Comparison of ENCODE assay signal across 9 mouse cellular contexts in genomic region chr3:59228730-59229551, GRCm38 (mm10). TPM values are rescaled to one million over a fixed set of nuclear protein-coding genes. Genes with fewer than 3 reads are reported as not detected.
DNase-seq lines count a peak whose midpoint lies in the region; ATAC-seq lines count a peak whose summit lies in the region.
"Had no signal": no experiment of that assay in that cellular context is flagged by ENCODE, and none has a peak within 500 bp of the region (broad histone marks: within the 10 kb centered on the region; RNA-seq: fewer than 3 reads in every experiment).

No protein-coding gene starts in this region.

- H3K27me3 ChIP-seq in embryonic facial prominence, embryonic 15.5 days, result no peaks in the 10 kb centered on the region
- H3K27me3 ChIP-seq: embryonic facial prominence, embryonic 12.5 days; neural tube, embryonic 12.5 days had no signal

- no peaks in the 10 kb centered on the region for H3K9me3 ChIP-seq in embryonic facial prominence, embryonic 15.5 days (replicated peaks)
- H3K9me3 ChIP-seq: embryonic facial prominence, embryonic 12.5 days; neural tube, embryonic 12.5 days had no signal

- peaks cover 14% of the 10 kb centered on the region for H3K4me1 ChIP-seq in embryonic facial prominence, embryonic 15.5 days
- H3K4me1 ChIP-seq: embryonic facial prominence, embryonic 12.5 days had no signal

- H3K4me3 ChIP-seq in embryonic facial prominence, embryonic 15.5 days (replicated peaks), result no peak overlapping the region
- H3K4me3 ChIP-seq: embryonic facial prominence, embryonic 12.5 days; neural tube, embryonic 12.5 days had no signal

- ATAC-seq in embryonic facial prominence, embryonic 15.5 days (ENCODE audit: insufficient number of reproducible peaks, low FRiP score, low TSS enrichment, low read depth), result no peak
- ATAC-seq in megakaryocyte-erythroid progenitor cell, adult 5-6 weeks (replicated peaks; ENCODE audit: low FRiP score, low TSS enrichment, poor library complexity, severe bottlenecking), result no peak

- peak; percentile 71 to 80 for DNase-seq in spleen, postnatal 36 days (ENCODE audit: low spot score in 2 of 2)
- no peak for DNase-seq in spleen, adult 12 weeks (ENCODE audit: low spot score)
- DNase-seq in kidney, adult 9 months, result peak; percentile 39
- peak; percentile 44 for DNase-seq in mesoderm, embryonic 11.5 days (ENCODE audit: low read depth, low spot score)
- no peak for DNase-seq in cerebellum, postnatal 25 days

- WGBS in embryonic facial prominence, embryonic 15.5 days, result 30% methylated on average over 10 of the region's 10 CpGs

- peak overlapping the region; percentile 75 for H3K27ac ChIP-seq in embryonic facial prominence, embryonic 15.5 days (replicated peaks)
- H3K27ac ChIP-seq: embryonic facial prominence, embryonic 12.5 days; neural tube, embryonic 12.5 days had no signal

- H3K9ac ChIP-seq in embryonic facial prominence, embryonic 15.5 days, result no peak overlapping the region
- H3K9ac ChIP-seq: embryonic facial prominence, embryonic 12.5 days; neural tube, embryonic 12.5 days had no signal

- H3K36me3 ChIP-seq in embryonic facial prominence, embryonic 15.5 days, result 0 out of 2 replicates have a peak, but pooled peaks cover 4% of the 10 kb centered on the region
- H3K36me3 ChIP-seq: embryonic facial prominence, embryonic 12.5 days; neural tube, embryonic 12.5 days had no signal

- H3K4me2 ChIP-seq in embryonic facial prominence, embryonic 15.5 days (replicated peaks), result peak overlapping the region; percentile 2; the same call in 1 of the 2 replicates
- H3K4me2 ChIP-seq: embryonic facial prominence, embryonic 12.5 days; neural tube, embryonic 12.5 days had no signal

RNA-seq across cellular contexts. Expression of gene P2ry13, which starts 18.3 kb away (rescaled TPM):
- polyA plus RNA-seq in embryonic facial prominence, embryonic 15.5 days (2015; fragmentation: Nextera tagmentation; extraction: Ambion mirVana), result 1.7 and 2.1 TPM in 2 replicates
- total RNA-seq in megakaryocyte-erythroid progenitor cell, adult 5-6 weeks (2014; fragmentation: Nextera tagmentation), result not detected in 2 replicates
- 0.15 TPM in 1 of 2 replicates, not detected in the other for total RNA-seq in megakaryocyte-erythroid progenitor cell, adult 5-6 weeks (2017)

RNA-seq across cellular contexts. Expression of gene P2ry12, which starts 33.7 kb away (rescaled TPM):
- 2.3 and 2.6 TPM in 2 replicates for polyA plus RNA-seq in embryonic facial prominence, embryonic 15.5 days (2015; fragmentation: Nextera tagmentation; extraction: Ambion mirVana)
- not detected in 2 replicates for total RNA-seq in megakaryocyte-erythroid progenitor cell, adult 5-6 weeks (2014; fragmentation: Nextera tagmentation)
- not detected in 2 replicates for total RNA-seq in megakaryocyte-erythroid progenitor cell, adult 5-6 weeks (2017)

RNA-seq across cellular contexts. Expression of gene Gpr87, which starts 34.0 kb away (rescaled TPM):
- 24.0 and 25.8 TPM in 2 replicates for polyA plus RNA-seq in embryonic facial prominence, embryonic 15.5 days (2015; fragmentation: Nextera tagmentation; extraction: Ambion mirVana)
- not detected in 2 replicates for total RNA-seq in megakaryocyte-erythroid progenitor cell, adult 5-6 weeks (2014; fragmentation: Nextera tagmentation)
- not detected in 2 replicates for total RNA-seq in megakaryocyte-erythroid progenitor cell, adult 5-6 weeks (2017)

Comparison
In these comparisons a context has a peak if more than half of its experiments do, and no peak if none do; other contexts are left out.
1. DNase-seq: peak in spleen, postnatal 36 days (2 of 2), kidney, adult 9 months (single experiment) and mesoderm, embryonic 11.5 days (single experiment); none in spleen, adult 12 weeks (single experiment) and cerebellum, postnatal 25 days (0 of 2).